Mouse (Mus musculus) heart, postnatal 36 days (tissue): Measurements from ENCODE around the gene Adgrb3. TPM values are rescaled to one million over a fixed set of nuclear protein-coding genes. Genes with fewer than 3 reads are reported as not detected.

ENCODE experiments used
- DNase-seq, 2 experiments: peaks; one replicate each; pipeline ENCODE4 v3.0.0; 2021 to 2022
- intact Hi-C: fragments of 180-260 bp; cut with DNase I; formaldehyde crosslinking; loops from one replicate; pipeline ENCODE4 v1.15.1; 2025
- total RNA-seq, 2 experiments: library from RNA; stranded (reverse); gene quantifications; 2 replicates each; pipeline ENCODE4 v1.2.3; 2021

Adgrb3 gene
- total RNA-seq, 2 experiments from 2014 or later = not detected

DNA sequence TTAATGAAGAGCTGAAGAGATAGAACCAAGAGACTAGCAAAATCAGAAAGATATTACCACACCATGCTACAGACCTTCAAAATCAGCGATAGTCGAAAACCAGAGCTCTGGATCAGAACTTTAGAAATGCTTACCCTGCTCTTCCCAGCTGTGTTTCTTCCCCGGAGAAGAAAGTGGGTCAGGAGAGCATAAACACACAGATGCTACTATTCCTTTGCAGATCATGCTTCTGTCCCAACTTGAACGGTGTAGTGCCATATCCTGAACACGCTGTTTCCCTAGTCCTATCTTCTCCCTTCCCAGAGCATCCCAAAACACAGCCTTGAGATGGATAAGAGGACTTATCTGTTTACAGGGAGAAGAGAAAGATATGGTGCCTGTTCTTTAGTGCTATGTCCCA, 662.4 kb downstream of the Adgrb3 start:
- DNase-seq = no peak
- intact Hi-C loops = no loop called here

DNA sequence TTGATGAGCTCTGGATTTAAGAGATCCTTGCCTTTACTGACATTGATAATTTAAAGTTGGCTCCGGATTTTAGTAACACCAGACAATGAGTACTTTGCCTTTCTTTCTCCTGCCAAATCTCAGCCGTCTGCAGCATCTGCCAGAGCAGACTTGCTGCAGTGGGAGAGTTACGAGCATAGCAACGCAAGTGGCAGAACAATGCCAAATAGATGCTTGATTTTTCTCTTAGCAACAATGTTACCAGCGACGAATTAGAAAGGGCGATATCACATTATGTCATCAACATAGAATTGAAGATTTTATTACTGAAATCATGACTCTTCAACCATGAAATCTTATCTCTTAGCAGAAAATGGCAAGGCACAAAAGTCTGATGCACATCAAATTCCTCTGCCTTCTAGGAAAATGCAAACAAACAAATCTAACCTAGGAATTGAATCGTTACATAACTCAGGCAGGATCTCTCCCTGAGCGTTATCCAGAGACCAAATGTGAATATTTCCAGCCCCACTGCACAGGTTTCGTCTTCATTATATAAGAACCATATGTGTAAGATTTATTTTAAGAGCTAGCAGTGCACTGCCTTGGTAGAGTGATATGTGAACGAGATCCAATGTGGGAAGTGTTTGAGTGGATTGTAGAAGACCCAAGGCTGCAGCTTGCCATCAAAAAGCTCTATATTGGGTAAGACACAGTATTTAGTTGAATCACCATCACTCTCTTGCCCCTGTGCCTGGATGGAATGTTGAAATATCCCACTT, 663.3 kb downstream of the Adgrb3 start:
- intact Hi-C loops = no loop called here
- DNase-seq = no peak

DNA sequence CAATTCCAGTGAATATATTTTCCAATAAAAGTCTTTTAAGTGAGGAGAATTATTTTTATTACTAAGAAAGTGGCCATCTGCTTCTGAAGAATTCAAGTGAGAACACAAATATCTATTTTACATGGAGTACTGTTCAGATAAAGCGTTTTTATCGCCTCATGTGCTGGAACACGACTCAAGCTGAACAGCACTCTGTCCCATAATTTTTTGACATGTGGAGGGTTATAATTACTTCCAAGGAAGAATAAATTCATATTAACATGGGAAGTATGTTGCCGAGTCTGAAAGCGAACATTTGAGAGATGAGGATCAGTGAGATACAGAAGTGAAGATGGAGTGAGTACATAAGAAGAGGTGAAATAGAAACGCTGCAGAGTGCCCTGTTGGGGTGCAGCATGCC, 665.9 kb downstream of the Adgrb3 start:
- no peak for DNase-seq
- intact Hi-C loops = no loop called here

DNA sequence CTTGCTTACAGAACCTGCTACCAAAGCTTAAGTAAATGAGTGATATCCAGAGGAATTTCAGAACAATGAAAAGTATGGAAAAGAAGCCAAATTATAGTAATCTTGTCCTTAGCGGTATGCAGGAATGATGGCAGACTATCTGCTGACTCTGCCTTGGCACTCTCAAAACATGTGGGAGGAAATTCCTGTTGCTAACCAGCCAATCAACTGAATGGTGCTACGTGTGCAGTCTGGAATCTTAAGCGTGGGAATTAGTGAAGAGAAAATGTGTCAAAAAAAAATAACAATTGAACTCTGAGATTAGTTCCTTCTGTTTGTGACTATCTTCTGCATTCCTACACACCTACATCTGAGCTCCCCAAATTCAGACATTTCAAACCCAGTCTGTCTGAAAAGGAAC, 683.3 kb downstream of the Adgrb3 start:
- intact Hi-C loops = no loop called here
- no peak for DNase-seq

DNA sequence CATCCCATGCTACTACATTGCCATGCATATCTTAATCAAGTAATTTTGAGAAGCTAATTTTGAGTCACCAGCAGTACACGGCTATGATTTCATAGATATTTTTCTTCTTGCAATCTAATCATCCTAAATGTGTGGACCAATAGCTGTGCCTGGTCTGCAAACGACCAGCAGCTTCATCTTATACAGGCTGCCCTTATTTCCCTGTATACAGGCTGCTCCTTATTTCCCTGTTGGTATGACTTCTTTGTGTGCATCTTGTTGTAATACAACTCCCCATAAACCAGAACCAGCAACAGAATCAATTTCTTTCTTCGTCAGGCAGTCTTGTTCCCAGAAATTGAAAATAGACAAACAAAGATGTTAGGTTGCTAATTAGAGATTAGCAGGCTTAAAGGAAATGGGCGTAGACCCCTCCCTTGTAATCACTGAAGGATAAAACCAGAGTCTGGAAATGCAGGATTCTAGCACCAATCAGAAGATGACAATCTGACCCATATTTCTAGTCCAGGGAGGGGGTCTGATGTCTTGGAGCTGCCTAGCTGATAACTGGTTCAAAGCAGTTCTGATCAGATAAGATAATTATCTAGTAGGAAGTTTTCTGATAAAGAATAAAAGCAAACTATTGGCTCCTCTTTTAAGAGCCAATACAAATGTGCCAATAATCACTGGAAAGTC, 697.2 kb downstream of the Adgrb3 start:
- intact Hi-C loops = no loop called here
- DNase-seq = no peak

DNA sequence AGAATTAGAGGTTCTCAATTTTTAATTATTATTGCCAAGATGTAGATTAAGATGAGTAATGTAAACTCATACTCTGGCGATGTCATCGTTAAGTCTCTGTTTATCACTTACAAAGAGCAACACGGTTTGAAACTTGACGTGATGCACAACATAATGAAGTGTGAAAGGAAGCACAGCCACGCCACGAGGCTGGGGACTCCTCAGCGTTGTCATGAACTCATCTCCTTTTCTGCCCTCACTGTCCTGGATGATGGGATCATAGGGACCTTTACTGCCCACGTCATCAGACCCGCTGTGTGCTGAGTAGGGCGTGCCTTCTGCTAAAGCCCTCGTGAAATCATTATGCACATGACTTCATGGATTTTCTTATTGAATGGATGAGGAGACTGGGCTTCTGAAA, 714.0 kb downstream of the Adgrb3 start:
- DNase-seq = no peak
- intact Hi-C loops = no loop called here

DNA sequence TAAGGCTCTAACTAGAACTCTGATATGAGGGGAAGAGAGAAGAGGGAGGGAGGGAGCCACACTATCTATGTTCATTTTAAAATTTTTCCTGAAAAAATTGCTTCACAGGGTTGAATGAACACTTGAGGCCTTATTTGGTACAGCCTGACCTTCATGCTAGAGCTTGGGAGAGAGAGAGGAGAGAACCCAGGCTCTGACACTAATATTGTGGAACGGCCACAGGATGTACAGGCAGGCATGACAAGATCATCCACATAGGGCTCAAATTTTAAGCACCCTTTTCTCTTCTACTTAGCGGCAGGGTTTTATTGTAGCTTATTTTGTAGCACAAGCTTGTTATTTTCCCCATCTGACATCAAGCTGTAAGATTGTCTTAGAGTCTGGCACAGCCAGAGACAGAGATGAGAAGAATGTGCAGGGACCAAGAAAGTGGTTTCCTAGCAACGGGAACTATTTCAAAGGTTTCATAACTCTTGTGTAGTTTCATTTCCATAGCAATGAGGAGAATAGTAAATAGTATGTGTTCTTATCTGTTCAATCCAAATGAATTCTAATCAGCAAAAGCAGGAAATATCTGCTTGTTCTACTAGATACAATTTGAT, 721.9 kb downstream of the Adgrb3 start:
- intact Hi-C loops = no loop called here
- no peak for DNase-seq

DNA sequence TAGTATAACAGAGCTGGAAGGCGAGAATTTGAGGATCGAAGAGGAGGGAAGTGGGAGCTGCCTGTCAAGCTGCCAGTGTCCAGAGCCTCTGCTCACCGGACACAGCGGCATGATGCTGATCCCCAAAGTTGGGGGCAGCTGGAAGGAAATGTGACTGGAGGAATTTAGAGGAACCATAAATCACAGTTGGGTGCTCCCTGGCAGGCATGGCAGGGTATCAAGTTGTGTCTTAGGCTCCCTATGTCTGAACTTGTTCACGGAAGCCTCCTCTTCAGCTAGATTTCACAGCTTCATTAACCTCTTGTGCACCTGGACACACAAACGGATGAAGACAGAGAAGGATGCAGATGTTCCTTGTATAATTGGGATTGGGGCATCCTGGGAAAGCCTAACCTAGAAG, 722.8 kb downstream of the Adgrb3 start:
- intact Hi-C loops = no loop called here
- DNase-seq = no peak

DNA sequence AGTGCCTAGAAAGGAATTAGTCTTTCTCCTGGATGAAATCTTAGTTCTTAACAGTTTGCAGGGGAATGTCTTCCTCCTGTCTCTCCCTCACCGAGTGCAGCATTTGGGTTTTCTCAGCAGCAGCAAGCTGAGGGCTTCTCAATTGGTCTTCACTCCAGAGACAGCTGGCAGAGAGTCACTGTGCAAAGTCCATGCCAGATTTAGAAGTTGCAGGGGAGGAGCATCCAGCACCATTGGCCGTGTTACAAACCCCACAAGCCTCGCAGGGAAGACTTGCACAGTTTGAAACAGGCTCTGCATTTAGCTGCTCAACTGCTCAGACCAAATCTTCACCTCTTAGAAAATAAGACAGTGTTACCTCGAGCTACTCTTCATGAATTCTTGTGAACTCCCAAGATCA, 724.1 kb downstream of the Adgrb3 start:
- DNase-seq = peak; percentile 44 to 46
- intact Hi-C loops = no loop called here

DNA sequence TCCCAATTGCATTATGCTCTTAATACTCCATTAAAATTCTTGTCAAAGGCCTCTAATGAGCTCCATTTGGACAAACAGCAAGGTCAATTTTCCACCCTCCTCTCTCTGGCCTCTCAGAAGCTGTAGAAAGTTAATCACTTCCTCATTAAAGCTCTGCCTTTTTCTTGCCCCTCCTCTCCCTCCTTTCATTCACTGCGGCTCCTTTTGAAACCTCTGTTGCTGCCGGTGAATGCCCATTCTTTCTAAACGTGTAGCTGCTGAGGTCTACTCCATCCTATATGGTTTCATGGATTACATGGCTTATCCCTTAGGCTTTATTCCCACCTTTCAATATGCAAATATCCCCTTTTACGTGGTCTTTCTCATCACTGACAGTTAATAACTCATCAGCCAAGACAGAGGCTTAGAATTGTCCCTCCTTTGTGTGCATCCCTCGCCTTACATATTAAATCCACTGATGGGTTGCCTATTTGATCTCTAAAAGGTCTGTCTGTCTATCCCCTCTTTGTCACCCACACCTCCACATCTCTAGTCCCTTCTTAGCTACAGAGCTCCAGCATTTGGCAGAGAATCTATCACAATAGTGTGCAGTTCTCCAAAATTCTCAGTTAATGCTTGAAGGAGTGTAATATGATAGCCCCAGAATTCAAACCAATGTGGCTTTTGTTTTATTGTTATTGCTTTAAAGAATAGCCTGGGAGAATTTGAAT, 741.3 kb downstream of the Adgrb3 start:
- intact Hi-C loops = no loop called here
- DNase-seq = no peak

DNA sequence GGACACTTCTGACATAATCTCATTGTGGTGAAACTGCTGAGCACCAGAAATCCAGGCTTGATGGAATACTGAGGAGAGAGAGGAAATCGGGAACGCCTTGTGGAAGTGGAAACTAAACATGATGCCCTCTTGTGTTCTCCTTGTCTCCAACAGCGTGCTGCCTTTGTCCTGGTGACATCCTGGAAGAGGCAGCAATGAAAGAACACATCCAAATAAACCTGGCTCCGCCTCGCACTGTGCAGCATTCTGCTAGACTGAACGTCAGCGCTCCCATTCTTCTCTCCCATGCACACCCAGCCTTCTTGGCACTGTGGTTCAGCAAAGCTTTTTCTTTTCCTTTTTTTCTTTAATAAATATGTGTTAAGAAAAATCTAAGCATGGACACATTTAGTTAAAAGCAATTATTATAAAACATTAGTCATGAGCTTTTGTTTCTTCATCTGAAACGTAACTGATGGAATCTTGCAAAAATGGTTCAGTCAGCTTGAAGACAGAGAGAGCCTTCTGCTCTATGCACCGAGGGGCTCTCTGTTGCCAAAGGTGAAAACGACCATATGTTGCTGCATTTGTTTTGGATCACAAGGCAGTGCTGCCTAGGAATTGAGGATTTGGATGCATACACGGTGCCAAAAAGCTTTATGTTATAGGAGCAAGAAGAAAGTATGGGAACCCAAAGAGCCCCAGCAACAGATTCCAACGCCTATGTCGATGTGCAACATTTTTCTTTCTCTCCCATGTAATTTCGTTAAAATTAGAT, 743.7 kb downstream of the Adgrb3 start:
- DNase-seq = no peak
- intact Hi-C loops = no loop called here

DNA sequence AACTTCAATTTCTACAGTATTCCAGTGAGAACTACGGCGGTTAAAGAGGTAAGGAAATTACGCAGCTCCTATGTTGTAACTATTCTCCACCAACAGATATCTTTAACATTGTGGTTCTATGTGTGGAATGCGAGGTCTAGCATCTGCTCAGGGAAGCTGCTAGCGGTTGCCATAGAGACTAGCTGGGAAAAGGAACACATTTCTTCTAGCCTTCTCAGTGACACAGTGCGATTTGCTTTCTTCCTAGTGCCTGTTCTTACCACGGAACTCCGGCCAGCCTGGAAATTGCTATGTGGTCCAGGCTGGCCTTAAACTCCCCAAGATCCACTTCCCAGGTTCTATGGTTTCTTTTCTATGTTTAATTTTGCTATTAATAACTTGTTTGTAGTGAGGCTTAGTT, 747.1 kb downstream of the Adgrb3 start:
- intact Hi-C loops = no loop called here
- DNase-seq = no peak

DNA sequence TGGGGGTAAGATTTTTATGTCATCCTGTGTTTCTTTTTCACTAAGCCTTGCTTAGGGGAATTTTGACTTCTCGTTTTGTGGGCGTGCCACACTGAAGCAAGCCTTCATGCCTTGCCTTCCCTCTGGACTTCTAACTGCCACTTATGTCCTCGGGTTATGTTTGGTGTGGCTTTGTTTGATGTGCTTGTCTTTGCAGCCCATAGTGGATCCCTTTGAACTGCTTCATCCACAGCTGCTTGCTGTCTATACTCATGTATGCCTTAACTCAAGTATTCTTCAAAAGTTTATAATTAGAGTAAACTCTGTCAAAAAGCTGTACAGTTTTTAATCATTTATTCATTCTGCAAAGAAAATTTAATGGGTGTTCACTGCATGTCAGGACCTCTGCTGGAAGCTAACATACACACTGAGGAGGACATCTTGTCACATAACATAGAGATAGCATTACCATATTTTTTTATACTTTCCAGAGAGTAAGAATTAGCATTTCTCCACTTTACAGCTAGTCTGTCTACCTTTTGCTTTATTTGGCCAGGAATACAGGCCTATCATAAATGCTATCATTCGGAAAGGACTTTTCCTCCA, 748.1 kb downstream of the Adgrb3 start:
- DNase-seq = no peak
- intact Hi-C loops = no loop called here

DNA sequence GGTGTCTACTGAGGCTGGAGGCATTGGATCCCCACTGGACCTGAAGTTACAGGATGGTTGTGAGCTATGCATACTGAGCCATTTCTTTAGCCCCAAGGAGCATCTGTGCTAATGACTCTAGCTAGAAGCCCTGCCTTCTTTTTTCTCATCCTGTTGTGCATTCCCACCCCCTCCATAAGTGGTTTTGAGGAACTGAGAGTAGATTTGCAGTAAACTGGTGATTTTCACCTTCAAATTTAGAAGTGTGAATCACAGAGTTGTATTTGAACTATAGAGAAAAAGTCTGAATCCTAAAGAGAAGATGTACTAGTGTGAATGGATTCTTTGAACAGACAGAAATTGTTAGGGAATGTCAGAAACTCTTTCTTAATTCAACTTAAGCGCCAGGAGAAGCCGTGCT, 750.1 kb downstream of the Adgrb3 start:
- intact Hi-C loops = no loop called here
- DNase-seq = no peak

DNA sequence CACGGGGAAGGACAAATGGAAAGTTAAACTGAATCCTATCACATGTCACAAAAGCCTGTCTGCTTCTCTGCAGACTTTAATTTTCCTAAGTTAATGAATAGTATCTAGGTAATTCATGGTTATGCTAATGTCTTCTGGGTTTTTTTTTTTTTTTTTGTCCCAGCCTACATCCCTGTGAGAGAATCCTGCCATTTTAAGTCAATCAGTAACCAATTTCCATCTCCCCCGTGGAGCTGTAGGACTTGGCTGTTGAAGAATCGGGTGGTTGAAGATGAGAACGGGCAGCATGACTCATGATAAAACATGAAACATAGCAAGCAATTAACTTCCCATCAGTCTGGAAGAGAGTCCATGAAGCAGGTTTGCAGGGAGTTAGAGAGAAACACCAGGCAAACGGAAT, 753.6 kb downstream of the Adgrb3 start:
- intact Hi-C loops = no loop called here
- no peak for DNase-seq

DNA sequence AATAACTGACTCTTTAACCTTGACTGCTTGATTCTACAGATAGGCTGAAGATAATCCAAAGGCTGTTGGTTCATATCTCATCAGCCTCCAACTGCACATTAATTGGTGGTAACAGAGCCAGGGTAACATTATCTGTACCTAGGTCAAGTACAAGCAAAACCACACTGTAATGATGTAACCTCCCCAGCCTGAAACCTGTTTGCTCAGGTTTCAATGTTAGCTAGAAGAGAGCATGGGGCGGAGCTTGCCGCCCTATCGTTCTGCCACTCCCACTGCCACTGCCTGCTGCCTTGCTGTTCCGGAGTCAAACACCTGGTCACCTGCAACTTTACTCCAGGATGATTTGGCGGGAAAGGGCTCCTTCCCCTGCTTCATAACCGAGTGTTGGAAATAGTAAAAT, 765.5 kb downstream of the Adgrb3 start:
- intact Hi-C loops = no loop called here
- DNase-seq = no peak

DNA sequence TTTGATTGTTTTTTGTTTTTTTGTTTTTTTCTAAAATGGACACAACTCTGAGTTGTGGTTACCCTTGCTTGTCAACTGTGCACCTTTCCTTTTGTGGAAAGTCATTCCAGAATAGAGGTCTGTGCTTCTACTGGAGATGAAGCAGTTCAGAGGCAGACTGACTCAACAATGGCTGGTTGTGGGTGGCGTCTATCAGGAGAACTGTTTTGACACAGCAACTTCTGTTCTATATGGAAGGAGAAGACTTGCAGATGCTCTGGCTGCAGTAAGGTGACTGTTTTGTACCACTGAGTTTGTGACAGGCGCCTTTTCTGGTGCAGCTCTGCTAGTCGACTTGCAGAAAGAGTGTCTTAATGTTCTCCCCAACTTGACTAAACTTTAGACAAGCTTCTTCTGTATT, 768.6 kb downstream of the Adgrb3 start:
- intact Hi-C loops = no loop called here
- no peak for DNase-seq

DNA sequence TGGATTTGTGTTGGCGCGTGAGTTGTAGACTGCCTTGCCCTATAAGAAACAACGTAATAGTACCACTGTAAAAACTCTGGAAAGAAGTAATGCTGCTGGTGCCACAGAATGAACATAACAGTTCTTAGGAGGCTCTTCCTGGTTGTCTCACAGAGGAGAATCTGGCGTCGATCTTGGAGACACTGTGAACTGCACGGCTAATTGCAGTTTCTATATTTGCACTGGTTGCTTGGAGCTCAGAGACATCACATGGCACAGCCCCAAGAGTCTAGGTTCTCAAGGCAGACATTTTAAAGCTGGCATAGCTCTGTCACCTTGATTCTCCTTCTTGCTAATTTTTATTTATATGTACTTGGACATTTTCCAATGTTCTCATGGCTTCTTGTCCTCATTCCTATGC, 769.3 kb downstream of the Adgrb3 start:
- intact Hi-C loops = no loop called here
- no peak for DNase-seq

DNA sequence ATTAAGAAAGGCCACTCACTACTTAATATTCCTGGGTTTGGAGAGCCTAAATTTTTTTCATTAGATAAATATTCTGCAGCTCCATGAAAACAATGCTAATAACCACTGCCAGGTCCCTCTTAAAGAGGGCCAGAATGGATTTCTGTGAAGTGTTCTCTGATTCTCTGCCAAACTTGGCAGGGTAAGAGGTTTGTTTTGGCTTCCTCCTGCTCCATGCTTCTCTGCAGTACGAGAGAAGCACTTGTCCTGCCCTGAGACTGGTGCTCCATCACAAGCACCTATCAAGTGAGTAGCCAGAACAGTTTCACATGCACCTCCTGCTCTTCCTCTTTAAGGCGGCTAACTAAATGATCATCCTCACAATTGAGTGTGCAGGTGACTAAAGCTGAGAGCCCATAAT, 771.9 kb downstream of the Adgrb3 start:
- DNase-seq = peak in 1 of 2 experiments; percentile 1
- intact Hi-C loops = no loop called here

DNA sequence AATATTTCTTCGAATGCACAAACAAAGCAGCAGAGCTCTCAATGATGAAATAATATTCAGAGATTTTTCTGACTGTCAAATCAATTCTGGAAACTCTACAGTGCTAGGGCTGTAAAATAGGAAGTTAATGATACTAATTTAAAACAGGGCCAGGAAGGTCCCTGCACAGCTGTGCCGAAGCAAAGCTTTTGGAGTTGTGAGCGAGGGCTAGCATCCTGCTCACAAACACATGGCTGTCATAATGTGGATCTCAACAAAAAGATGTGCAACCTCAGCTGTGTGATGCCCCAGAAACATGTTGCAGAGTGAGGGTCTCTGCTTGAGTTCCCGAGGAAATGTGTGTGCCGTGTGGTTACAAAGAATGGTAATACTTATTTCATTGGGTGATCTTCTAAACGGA, 772.3 kb downstream of the Adgrb3 start:
- intact Hi-C loops = no loop called here
- no peak for DNase-seq
